Mouse (Mus musculus) erythroblast, embryonic 14.5 days (primary cell): ENCODE measurements around the gene Grip1. TPM values are rescaled to one million over a fixed set of nuclear protein-coding genes. Genes with fewer than 3 reads are reported as not detected.

Experiments used
- H3K27me3 ChIP-seq: 2 replicates; pipeline ENCODE4 v1.6.1; 2012; ENCODE audit warnings: inconsistent platforms; ENCODE audit not compliant: control insufficient read depth
- H3K36me3 ChIP-seq: 2 replicates; pipeline ENCODE4 v1.6.1; 2012; ENCODE audit warnings: mild to moderate bottlenecking, inconsistent platforms; ENCODE audit not compliant: control insufficient read depth
- H3K4me1 ChIP-seq: 2 replicates; pipeline ENCODE4 v1.6.1; 2012; ENCODE audit warnings: inconsistent platforms; ENCODE audit not compliant: control insufficient read depth
- H3K4me3 ChIP-seq: replicated peaks from 2 replicates; pipeline ENCODE3; 2012; ENCODE audit warnings: moderate library complexity, mild to moderate bottlenecking, inconsistent platforms
- H3K9me3 ChIP-seq: 2 replicates; pipeline ENCODE4 v1.6.1; 2012; ENCODE audit warnings: low read length, inconsistent platforms, mixed read lengths; ENCODE audit not compliant: control insufficient read depth
- GATA1 ChIP-seq: IDR thresholded peaks from 2 replicates; pipeline ENCODE4 v1.6.1; 2012; ENCODE audit warnings: low read length, inconsistent platforms, mixed read lengths
- TAL1 ChIP-seq: IDR thresholded peaks from 3 replicates; pipeline ENCODE4 v1.6.1; 2012; ENCODE audit warnings: low read length, inconsistent platforms, mixed read lengths
- polyA plus RNA-seq: library from polyadenylated mRNA; stranded (reverse); fragments of >175 nt; gene quantifications from 2 replicates; pipeline ENCODE4 v1.2.3, GENCODE M21; 2012

Grip1 gene
- polyA plus RNA-seq, 1 experiment = not detected

DNA sequence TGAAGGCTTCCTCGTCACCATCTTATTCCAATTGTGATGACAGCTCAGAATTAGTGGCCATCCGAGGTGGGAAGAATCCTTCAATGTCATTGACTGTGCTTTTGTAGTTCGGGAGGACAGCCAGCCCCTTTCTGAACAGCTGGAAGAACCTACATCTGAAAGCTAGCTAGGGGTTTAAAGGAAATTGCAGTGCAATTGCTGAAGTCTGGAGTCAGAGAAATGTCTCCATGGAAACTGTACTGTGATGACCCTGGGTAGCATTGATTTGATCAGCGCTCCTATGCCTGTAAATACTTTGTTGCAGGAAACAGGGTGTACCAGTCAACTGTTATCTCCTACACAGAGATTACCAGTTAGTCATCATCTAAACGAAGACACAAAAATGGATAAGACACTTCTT, 325.2 kb downstream of the Grip1 start:
- TF ChIP-seq GATA1 (no peak), TAL1 (no peak)
- H3K9me3 ChIP-seq = peaks cover 11% of the 10 kb centered on the region; the same call in 1 of the 2 replicates
- H3K27me3 ChIP-seq = no peaks in the 10 kb centered on the region
- no peaks in the 10 kb centered on the region for H3K36me3 ChIP-seq
- H3K4me1 ChIP-seq = no peaks in the 10 kb centered on the region
- H3K4me3 ChIP-seq = no peak overlapping the region

DNA sequence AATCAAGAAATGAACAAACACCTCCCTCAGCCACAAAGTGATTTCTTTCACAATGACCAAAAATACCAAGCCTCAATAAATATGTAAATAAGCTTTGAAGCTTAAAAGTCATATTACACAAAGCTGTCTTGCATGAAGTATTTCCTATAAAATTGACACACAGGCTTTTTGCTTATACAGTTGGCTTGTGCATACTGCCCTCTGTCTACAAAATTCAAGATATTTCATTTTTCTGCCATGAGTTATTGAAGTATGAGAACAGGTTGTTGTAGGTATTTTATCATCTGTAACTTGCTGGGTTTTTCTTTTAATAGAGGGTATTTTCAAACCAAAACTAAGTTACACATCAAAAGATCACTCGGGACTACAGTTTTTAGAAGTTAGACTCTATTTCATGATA, 326.0 kb downstream of the Grip1 start:
- Histone ChIP-seq H3K4me3 (no peak overlapping the region), H3K4me1 (no peaks in the 10 kb centered on the region), H3K9me3 (peaks cover 9% of the 10 kb centered on the region; the same call in 1 of the 2 replicates), H3K27me3 (no peaks in the 10 kb centered on the region), H3K36me3 (no peaks in the 10 kb centered on the region)
- no peak for TF ChIP-seq GATA1
- no peak for TF ChIP-seq TAL1

DNA sequence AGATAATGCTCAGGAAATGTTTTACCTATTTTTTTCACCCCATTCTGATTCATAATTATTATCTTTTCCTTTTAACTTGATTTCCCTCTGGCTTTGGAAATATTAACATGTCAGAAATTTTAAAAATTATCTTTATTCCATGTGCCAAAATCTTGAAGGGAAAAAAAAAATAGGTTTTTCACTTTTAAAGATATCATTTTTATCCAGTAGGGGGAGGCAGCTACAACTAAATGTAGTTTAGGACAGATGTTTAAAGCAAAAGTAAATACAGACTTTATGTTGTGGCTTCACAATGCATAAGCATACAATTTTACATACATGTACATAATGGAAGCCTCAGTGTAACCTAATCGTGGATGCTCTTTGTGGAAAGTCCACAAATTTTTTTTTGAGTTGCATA, 336.9 kb downstream of the Grip1 start:
- H3K36me3 ChIP-seq = no peaks in the 10 kb centered on the region
- H3K27me3 ChIP-seq = no peaks in the 10 kb centered on the region
- H3K9me3 ChIP-seq = peaks cover 6% of the 10 kb centered on the region
- H3K4me1 ChIP-seq = no peaks in the 10 kb centered on the region
- TF ChIP-seq TAL1 (no peak), GATA1 (no peak)
- H3K4me3 ChIP-seq = no peak overlapping the region

GRCm38 (mm10) chr10:119802421-119802820, 348.8 kb downstream of the Grip1 start:
- Histone ChIP-seq H3K27me3 (no peaks in the 10 kb centered on the region), H3K4me3 (no peak overlapping the region), H3K4me1 (no peaks in the 10 kb centered on the region), H3K9me3 (peaks cover 18% of the 10 kb centered on the region), H3K36me3 (no peaks in the 10 kb centered on the region)
- TF ChIP-seq TAL1 (no peak), GATA1 (no peak)

DNA sequence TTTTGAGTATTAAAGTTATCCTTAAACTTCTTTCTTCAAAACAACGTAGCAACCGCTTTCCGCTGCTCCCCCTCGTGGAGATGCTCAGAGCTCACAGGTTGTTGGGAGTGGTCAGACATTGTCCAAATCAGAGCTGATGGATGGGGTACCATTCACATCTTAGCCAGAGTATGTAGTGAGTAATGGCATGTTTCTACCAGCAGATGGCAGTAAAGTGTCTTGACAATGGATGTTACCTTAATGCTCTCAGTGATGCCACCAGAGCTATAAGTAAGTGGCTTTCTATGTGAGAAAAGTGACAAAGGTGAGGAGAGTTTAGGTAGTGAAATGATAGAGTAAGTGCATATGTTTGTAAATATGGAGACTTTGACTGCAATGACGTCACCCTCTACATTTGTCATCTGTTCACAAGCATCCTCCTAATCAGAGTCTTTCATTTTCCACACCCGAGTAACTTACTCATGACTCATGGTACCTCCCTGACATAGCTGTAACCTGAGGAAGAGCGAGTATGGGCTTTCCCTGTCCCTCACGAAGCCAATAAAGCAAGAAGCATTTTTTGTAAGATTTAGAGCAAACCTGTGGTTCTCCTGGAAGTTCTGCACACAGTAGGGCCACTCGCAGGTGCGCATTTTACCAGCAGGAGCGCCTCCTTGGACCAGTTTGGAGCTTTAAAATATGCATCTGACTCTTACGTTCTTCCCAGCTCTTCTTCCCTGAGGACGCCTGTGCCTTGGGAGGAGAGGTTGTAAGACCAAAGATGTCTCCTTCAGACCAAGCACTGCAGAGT, 350.2 kb downstream of the Grip1 start:
- Histone ChIP-seq H3K4me1 (no peaks in the 10 kb centered on the region), H3K4me3 (no peak overlapping the region)
- no peak for TF ChIP-seq GATA1
- no peak for TF ChIP-seq TAL1

GRCm38 (mm10) chr10:119804423-119804814, 350.8 kb downstream of the Grip1 start:
- Histone ChIP-seq H3K4me3 (no peak overlapping the region), H3K27me3 (no peaks in the 10 kb centered on the region), H3K36me3 (no peaks in the 10 kb centered on the region), H3K4me1 (no peaks in the 10 kb centered on the region), H3K9me3 (peaks cover 23% of the 10 kb centered on the region)
- TF ChIP-seq TAL1 (no peak), GATA1 (no peak)

More for the DNA sequence above, 350.2 kb downstream of the Grip1 start:
- peaks cover 19% of the 10 kb centered on the region for H3K9me3 ChIP-seq
- H3K27me3 ChIP-seq = no peaks in the 10 kb centered on the region
- no peaks in the 10 kb centered on the region for H3K36me3 ChIP-seq

DNA sequence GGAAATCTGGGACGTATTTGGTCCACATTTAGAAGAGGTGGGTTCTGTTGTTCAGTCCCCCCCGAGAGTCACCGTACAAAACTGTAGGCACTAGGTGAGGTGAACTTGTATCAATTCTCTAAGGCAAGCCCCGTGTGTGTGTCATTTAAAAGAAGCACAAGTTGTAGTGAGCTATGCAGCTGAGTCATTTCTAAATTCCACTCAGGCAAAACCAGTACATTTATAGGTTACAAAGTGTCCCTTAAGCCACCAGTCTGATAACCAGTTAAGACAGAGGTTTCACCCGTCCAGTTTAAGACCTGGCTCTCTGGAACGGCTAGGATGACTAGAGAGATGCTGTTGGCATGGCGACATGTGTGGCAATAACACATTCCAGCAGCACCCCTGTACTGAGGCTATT, 351.5 kb downstream of the Grip1 start:
- TF ChIP-seq TAL1 = no peak
- no peak for TF ChIP-seq GATA1
- peaks cover 30% of the 10 kb centered on the region for H3K9me3 ChIP-seq
- no peak overlapping the region for H3K4me3 ChIP-seq
- H3K36me3 ChIP-seq = no peaks in the 10 kb centered on the region
- no peaks in the 10 kb centered on the region for H3K27me3 ChIP-seq
- no peaks in the 10 kb centered on the region for H3K4me1 ChIP-seq

DNA sequence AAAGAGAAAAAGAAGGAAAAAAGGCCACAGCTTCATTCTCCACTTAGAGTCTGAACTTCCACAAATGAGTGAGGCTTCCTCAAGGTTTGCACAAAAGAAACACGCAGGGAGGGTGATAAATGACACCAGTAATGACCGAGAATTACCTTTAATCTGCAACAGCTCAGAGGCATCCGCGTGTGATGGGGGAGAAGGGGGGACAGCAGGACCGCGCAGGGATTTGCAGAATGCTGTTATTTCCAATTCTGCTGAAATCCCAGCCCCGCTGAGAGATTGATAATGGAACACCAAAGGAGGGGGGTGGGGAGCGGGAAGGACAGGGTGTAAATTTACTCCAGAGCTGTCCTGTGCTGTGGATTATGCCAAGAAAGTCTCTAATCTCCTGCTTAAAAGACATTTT, 352.5 kb downstream of the Grip1 start:
- no peak overlapping the region for H3K4me3 ChIP-seq
- TF ChIP-seq TAL1 = no peak
- no peak for TF ChIP-seq GATA1
- no peaks in the 10 kb centered on the region for H3K27me3 ChIP-seq
- H3K9me3 ChIP-seq = peaks cover 40% of the 10 kb centered on the region
- no peaks in the 10 kb centered on the region for H3K4me1 ChIP-seq
- no peaks in the 10 kb centered on the region for H3K36me3 ChIP-seq

DNA sequence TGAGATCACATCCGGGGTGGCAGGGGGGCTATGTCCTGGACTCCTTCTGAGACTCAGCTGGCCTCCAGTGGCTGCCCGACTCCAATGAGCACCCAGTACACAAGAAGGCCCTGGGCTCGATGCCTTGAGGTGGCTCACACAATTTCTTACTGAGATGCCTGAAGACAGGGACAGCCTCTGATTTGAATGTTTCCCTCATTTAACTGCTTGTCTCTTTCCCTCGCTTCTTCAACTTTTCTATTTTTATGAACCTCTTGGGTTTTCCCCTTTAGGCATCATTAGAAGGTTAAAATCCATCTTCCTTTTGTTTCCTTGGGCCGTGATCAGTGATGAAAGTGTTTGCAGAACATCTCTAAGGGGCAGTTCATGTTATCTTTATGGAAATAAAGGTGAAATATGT, 354.8 kb downstream of the Grip1 start:
- H3K4me3 ChIP-seq = no peak overlapping the region
- no peaks in the 10 kb centered on the region for H3K4me1 ChIP-seq
- no peaks in the 10 kb centered on the region for H3K27me3 ChIP-seq
- H3K9me3 ChIP-seq = peaks cover 51% of the 10 kb centered on the region
- TF ChIP-seq GATA1 (no peak), TAL1 (no peak)
- H3K36me3 ChIP-seq = no peaks in the 10 kb centered on the region
